Mouse (Mus musculus): ENCODE data around the gene Rrp12. TPM values are rescaled to one million over a fixed set of nuclear protein-coding genes. Genes with fewer than 3 reads are reported as not detected.

Rrp12 gene
- polyA plus RNA-seq, 1 experiment from 2014 or later: 7.9 TPM

DNA sequence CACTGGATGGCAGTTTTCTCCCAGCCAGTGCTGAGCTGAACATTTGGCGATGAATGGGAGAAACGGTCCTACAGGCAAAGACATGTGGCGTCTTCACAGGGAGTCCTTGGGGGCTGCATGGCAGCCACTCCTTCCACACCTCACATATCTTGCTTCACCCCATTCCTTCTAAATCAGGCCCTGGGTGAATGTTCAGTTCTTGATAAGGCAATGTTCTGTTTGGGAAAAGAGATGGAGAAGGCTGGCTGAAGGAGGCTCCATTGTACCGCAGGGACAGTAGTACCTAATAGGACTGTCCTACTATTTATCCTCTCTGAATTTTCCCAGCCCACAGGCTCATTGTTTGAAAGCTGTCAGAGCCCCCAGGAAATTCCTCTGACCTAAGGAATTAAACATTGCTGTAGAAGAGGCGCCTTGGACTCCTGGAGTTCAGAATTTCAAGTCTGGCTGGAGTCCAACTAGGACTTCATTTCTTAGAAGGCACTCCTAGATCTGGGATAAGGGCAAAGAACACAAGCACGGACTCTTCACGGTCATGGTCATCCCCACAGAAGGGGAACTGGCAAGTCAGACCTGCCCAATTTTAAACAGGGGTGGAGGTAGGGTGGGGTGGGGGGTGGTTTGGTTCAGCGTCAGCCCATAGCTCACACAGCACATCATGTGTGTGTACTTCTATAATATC is 11.2 kb upstream of the Rrp12 start:
- H3K9me3 ChIP-seq (replicated peaks; ENCODE audit: low read length): no peaks in the 10 kb centered on the region
- WGBS: 46% methylated on average over 8 of the region's 8 CpGs
- no peak overlapping the region for H3K4me3 ChIP-seq (replicated peaks; ENCODE audit: low read depth, low read length)
- no peak overlapping the region for H3K4me2 ChIP-seq (ENCODE audit: low read length)
- H3K4me1 ChIP-seq (replicated peaks; ENCODE audit: insufficient read depth, low read length): no peaks in the 10 kb centered on the region
- TF ChIP-seq CTCF (IDR thresholded peaks at IDR 0.05; ENCODE audit: low read depth): no peak; the same call in 1 of the 2 replicates
- H3K36me3 ChIP-seq (ENCODE audit: insufficient read depth, low read length): no peaks in the 10 kb centered on the region
- H3K27ac ChIP-seq: peak overlapping the region; percentile 25; the same call in 1 of the 2 replicates
- H3K27me3 ChIP-seq (ENCODE audit: insufficient read depth, low read length): no peaks in the 10 kb centered on the region
- no peak for ATAC-seq (replicated peaks; ENCODE audit: low FRiP score, low read depth)
- H3K9ac ChIP-seq (ENCODE audit: low read depth, low read length): 0 out of 2 replicates have a peak overlapping the region, but pooled peaks have one; percentile 19
- peak; percentile 43 for DNase-seq (ENCODE audit: low spot score)

DNA sequence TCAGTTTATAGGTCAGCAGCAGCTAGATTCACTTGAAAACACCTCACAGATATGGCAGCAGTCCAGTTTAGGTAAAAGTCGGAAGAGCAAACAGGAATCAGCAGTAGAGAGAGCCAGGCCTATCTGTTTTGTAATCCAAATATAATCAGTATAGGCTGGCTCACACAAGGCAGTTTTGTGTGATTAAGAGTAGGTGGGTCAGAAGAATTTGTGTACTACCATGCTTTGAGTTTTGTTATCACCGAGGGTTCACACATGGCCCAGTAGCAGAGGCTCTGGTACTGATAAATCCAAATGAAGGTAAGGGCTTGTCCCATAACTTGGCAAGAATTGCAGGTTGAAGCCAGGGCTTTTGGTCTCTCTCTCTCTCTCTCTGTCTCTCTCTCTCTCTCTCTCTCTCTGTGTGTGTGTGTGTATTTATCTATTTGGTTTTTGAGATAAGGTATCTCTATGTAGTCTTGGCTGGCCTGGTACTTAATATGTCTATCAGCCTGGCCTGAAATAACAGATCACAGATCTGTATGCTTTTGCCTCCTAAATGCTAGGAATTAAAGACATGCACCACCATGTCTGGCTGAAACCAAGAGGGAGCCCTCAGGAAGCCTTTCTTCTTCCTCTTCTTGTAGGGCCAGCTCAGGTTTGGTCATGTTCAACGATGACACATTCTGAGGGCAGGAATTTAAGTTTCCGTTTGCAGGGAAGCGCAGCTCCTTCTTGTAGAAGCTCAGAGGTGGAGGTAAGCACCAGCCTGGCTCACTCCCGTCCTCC is 10.5 kb upstream of the Rrp12 start:
- Histone ChIP-seq H3K9ac (ENCODE audit: low read depth, low read length) (0 out of 2 replicates have a peak overlapping the region, but pooled peaks have one; percentile 19), H3K4me3 (replicated peaks; ENCODE audit: low read depth, low read length) (no peak overlapping the region), H3K9me3 (replicated peaks; ENCODE audit: low read length) (no peaks in the 10 kb centered on the region), H3K27ac (peak overlapping the region; percentile 25; the same call in 1 of the 2 replicates), H3K4me2 (ENCODE audit: low read length) (no peak overlapping the region), H3K27me3 (ENCODE audit: insufficient read depth, low read length) (no peaks in the 10 kb centered on the region), H3K4me1 (replicated peaks; ENCODE audit: insufficient read depth, low read length) (no peaks in the 10 kb centered on the region), H3K36me3 (ENCODE audit: insufficient read depth, low read length) (no peaks in the 10 kb centered on the region)
- DNase-seq (ENCODE audit: low spot score) (no peak), ATAC-seq (replicated peaks; ENCODE audit: low FRiP score, low read depth) (no peak)
- 61% methylated on average over 6 of the region's 6 CpGs for WGBS
- no peak for TF ChIP-seq CTCF (IDR thresholded peaks at IDR 0.05; ENCODE audit: low read depth)

DNA sequence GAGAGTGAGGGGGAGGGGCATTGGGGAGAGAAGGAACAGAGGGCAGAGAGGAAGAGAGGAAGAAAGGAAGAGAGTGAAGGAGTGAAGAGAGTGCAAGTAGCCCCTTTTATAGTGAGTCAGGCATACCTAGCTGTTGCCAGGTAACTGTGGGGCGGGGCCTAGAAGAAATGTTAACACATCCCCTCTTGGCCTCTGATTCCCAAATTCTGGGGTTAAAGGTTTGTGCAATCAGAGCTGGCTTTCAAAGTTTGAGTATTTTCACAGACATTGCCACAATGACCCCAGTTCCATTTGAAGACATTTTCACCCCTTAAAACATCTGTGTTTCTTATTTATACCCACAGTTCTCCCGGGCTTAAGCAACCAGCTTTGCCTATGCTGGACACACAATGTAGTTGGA is 9.3 kb upstream of the Rrp12 start:
- Histone ChIP-seq H3K27me3 (ENCODE audit: insufficient read depth, low read length) (no peaks in the 10 kb centered on the region), H3K4me1 (replicated peaks; ENCODE audit: insufficient read depth, low read length) (no peaks in the 10 kb centered on the region), H3K36me3 (ENCODE audit: insufficient read depth, low read length) (no peaks in the 10 kb centered on the region), H3K9me3 (replicated peaks; ENCODE audit: low read length) (no peaks in the 10 kb centered on the region), H3K4me2 (ENCODE audit: low read length) (no peak overlapping the region), H3K9ac (ENCODE audit: low read depth, low read length) (no peak overlapping the region), H3K4me3 (replicated peaks; ENCODE audit: low read depth, low read length) (no peak overlapping the region), H3K27ac (no peak overlapping the region)
- no peak for TF ChIP-seq CTCF (IDR thresholded peaks at IDR 0.05; ENCODE audit: low read depth)
- WGBS: 89% methylated on average over 2 of the region's 2 CpGs
- DNase-seq (ENCODE audit: low spot score) (no peak), ATAC-seq (replicated peaks; ENCODE audit: low FRiP score, low read depth) (no peak)

DNA sequence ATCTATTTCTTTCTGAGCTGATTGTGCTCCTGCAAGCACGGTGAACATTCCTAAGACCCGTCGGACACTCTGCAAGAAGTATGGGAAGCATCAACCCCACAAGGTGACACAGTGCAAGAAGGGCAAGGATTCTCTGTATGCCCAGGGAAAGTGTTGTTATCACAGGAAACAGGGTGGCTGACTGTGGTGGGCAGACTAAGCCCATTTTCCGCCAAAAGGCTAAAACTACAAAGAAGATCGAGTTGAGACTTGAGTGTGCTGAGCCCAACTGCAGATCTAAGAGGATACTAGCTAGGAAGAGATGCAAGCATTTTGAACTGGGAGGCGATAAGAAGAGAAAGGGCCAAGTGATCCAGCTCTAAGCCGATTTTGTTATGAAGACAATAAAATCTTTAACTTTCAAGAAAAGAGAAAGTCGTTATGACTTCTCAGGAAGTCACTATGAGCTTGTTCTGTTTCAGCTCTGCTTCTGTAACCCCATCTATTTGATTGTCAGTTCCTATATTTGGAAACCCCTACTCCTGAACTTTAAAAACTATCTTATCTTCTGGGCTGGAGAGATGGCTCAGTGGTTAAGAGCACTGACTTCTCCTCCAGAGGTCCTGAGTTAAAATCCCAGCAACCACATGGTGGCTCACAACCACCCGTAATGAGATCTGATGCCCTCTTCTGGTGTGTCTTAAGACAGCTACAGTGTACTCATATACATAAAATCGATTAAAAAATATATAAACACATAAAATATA is 7.0 kb upstream of the Rrp12 start:
- Histone ChIP-seq H3K36me3 (ENCODE audit: insufficient read depth, low read length) (no peaks in the 10 kb centered on the region), H3K27ac (no peak overlapping the region), H3K4me1 (replicated peaks; ENCODE audit: insufficient read depth, low read length) (no peaks in the 10 kb centered on the region), H3K4me3 (replicated peaks; ENCODE audit: low read depth, low read length) (no peak overlapping the region), H3K9me3 (replicated peaks; ENCODE audit: low read length) (no peaks in the 10 kb centered on the region), H3K4me2 (ENCODE audit: low read length) (no peak overlapping the region), H3K27me3 (ENCODE audit: insufficient read depth, low read length) (no peaks in the 10 kb centered on the region), H3K9ac (ENCODE audit: low read depth, low read length) (no peak overlapping the region)
- WGBS: 84% methylated on average over 10 of the region's 10 CpGs
- DNase-seq (ENCODE audit: low spot score) (no peak), ATAC-seq (replicated peaks; ENCODE audit: low FRiP score, low read depth) (no peak)
- TF ChIP-seq CTCF (IDR thresholded peaks at IDR 0.05; ENCODE audit: low read depth): no peak

DNA sequence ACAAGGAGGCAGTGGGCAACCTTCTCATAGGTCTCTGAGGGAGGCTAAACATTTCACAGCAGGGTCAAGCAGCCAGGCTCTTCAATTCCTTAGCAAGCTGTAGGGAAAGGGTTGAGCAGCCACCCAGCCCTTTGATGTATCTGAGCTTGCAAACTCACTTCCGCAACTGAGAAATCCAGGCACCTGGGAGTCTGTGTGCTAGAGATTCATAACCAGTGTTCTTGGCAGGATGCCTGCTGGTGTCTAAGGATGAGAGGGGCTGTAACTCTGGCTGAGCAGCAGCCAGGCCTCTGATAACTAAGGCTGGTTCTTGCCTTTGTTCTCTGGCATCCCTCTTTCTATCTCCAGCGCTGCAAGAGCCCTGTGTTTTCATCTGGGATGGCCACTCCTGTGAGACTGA is 5.7 kb upstream of the Rrp12 start:
- DNase-seq (ENCODE audit: low spot score): no peak
- no peak for TF ChIP-seq CTCF (IDR thresholded peaks at IDR 0.05; ENCODE audit: low read depth)
- Histone ChIP-seq H3K4me2 (ENCODE audit: low read length) (no peak overlapping the region), H3K4me3 (replicated peaks; ENCODE audit: low read depth, low read length) (no peak overlapping the region), H3K4me1 (replicated peaks; ENCODE audit: insufficient read depth, low read length) (no peaks in the 10 kb centered on the region), H3K9me3 (replicated peaks; ENCODE audit: low read length) (no peaks in the 10 kb centered on the region), H3K27me3 (ENCODE audit: insufficient read depth, low read length) (no peaks in the 10 kb centered on the region), H3K9ac (ENCODE audit: low read depth, low read length) (no peak overlapping the region), H3K36me3 (ENCODE audit: insufficient read depth, low read length) (no peaks in the 10 kb centered on the region), H3K27ac (no peak overlapping the region)
- ATAC-seq (replicated peaks; ENCODE audit: low FRiP score, low read depth): no peak
- WGBS: 42% methylated on average over 2 of the region's 2 CpGs

DNA sequence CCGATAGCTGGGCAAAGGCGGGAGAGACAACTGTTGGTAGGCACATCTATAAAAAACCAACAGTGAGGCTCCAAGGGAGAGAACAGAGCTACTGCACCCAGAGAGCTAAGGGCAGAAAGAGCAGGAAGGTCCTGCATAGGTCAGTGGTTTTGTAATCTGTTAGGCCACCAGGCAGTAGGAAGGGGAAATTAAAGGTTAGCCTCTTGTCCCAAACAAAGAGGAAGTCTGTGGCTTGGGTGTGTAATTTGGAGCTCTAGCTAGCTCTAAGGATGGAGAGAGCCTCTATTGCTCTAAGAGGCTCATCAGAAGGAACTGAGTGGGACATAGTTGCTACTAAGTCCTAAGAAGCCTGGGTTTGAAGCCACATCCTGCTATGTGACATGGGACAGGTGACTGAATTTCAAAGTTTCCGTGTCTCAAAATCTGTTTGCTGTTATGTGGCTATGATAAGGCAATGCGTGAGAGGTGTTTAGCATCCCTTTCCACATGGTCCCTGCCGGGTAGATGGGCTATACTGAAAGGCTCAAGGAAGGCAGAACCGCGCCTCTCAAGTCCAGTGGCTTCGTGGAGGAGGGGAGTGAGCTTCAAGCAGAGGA is 4.6 kb upstream of the Rrp12 start:
- Histone ChIP-seq H3K36me3 (ENCODE audit: insufficient read depth, low read length) (no peaks in the 10 kb centered on the region), H3K4me2 (ENCODE audit: low read length) (no peak overlapping the region), H3K9me3 (replicated peaks; ENCODE audit: low read length) (no peaks in the 10 kb centered on the region), H3K27me3 (ENCODE audit: insufficient read depth, low read length) (no peaks in the 10 kb centered on the region), H3K4me1 (replicated peaks; ENCODE audit: insufficient read depth, low read length) (peaks cover 4% of the 10 kb centered on the region; the same call in 1 of the 2 replicates), H3K4me3 (replicated peaks; ENCODE audit: low read depth, low read length) (no peak overlapping the region), H3K9ac (ENCODE audit: low read depth, low read length) (no peak overlapping the region), H3K27ac (no peak overlapping the region)
- 89% methylated on average over 8 of the region's 8 CpGs for WGBS
- DNase-seq (ENCODE audit: low spot score) (no peak), ATAC-seq (replicated peaks; ENCODE audit: low FRiP score, low read depth) (no peak)
- TF ChIP-seq CTCF (IDR thresholded peaks at IDR 0.05; ENCODE audit: low read depth): no peak
